Mouse (Mus musculus) kidney, embryonic 16.5 days (tissue): ENCODE data around the gene Ankrd55. TPM values are rescaled to one million over a fixed set of nuclear protein-coding genes. Genes with fewer than 3 reads are reported as not detected.
"Not testable (repeated sequence)": the region's sequence is repeated elsewhere in the genome, so short reads cannot be mapped to it uniquely, and the experiment has no call there.

Source experiments
- ATAC-seq: fragments of 200-750 bp; cut with Nextera tagmentation; 2 replicates; pipeline ENCODE4 v1.8.0; 2017; ENCODE audit warnings: moderate TSS enrichment; ENCODE audit not compliant: low FRiP score, low TSS enrichment
- H3K27ac ChIP-seq: fragments of 300-500 bp; sonication (generic); 2 replicates; pipeline ENCODE4 v1.5.1; 2014; ENCODE audit warnings: low read length
- H3K27me3 ChIP-seq: fragments of 300-500 bp; sonication (generic); 2 replicates; pipeline ENCODE4 v1.6.1; 2014; ENCODE audit warnings: low read length, control low read depth, mixed read lengths; ENCODE audit not compliant: insufficient read depth
- H3K36me3 ChIP-seq: fragments of 300-500 bp; sonication (generic); 2 replicates; pipeline ENCODE4 v1.6.1; 2014; ENCODE audit warnings: low read length, control low read depth, mixed read lengths; ENCODE audit not compliant: insufficient read depth
- H3K4me1 ChIP-seq: fragments of 300-500 bp; sonication (generic); 2 replicates; pipeline ENCODE4 v1.6.1; 2014; ENCODE audit warnings: low read length, control low read depth, mixed read lengths; ENCODE audit not compliant: insufficient read depth
- H3K4me2 ChIP-seq: fragments of 300-500 bp; sonication (generic); replicated peaks from 2 replicates; pipeline ENCODE4 v1.6.1; 2014; ENCODE audit warnings: low read depth, low read length
- H3K4me3 ChIP-seq: fragments of 300-500 bp; sonication (generic); 2 replicates; pipeline ENCODE4 v1.5.1; 2014; ENCODE audit warnings: mild to moderate bottlenecking, low read length
- H3K9ac ChIP-seq: fragments of 300-500 bp; sonication (generic); replicated peaks from 2 replicates; pipeline ENCODE4 v1.6.1; 2014; ENCODE audit warnings: low read length
- H3K9me3 ChIP-seq: fragments of 300-500 bp; sonication (generic); 2 replicates; pipeline ENCODE4 v1.6.1; 2016; ENCODE audit warnings: low read length, control low read depth
- WGBS: fragments of 180-500 bp; shearing (Covaris S2); extraction: QIAGEN DNeasy Blood & Tissue Kit; methylation state at CpG from one replicate; pipeline ENCODE4 v1.1.7; 2014; 5-methylcytosine and 5-hydroxymethylcytosine counted together
- polyA plus RNA-seq: library from polyadenylated mRNA; unstranded; fragments of >200 nt; fragmentation: Nextera tagmentation; extraction: Ambion mirVana; gene quantifications from 2 replicates; pipeline ENCODE4 v1.2.1, GENCODE M21; 2015

The Ankrd55 gene
- polyA plus RNA-seq, 1 experiment from 2014 or later: 0.27 TPM

DNA sequence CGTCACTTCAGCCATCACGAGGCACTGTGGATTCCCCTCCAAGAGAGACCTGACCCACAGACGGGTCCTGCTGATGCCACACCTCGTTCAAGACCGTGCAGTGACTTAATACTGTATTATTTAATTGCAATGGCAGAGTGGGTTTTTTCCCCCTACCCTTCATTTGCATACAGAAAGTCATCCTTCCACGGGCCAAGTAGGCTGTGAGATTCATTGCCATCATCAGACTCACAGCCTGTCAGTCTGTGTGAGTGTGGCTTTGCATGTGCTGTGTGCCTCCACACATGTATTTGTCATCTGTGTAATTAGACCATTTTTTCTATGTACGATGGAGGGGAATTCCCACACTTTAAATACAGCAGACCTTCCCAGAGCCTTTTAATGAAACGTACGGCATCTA lies 1.1 kb downstream of the Ankrd55 start:
- Histone ChIP-seq H3K9me3 (no peaks in the 10 kb centered on the region; the same call in 1 of the 2 replicates), H3K4me2 (no peak overlapping the region), H3K27me3 (no peaks in the 10 kb centered on the region), H3K9ac (no peak overlapping the region), H3K27ac (no peak overlapping the region), H3K4me3 (no peak overlapping the region), H3K4me1 (peaks cover 12% of the 10 kb centered on the region), H3K36me3 (no peaks in the 10 kb centered on the region)
- ATAC-seq: no peak
- 63% methylated on average over 9 of the region's 9 CpGs for WGBS

DNA sequence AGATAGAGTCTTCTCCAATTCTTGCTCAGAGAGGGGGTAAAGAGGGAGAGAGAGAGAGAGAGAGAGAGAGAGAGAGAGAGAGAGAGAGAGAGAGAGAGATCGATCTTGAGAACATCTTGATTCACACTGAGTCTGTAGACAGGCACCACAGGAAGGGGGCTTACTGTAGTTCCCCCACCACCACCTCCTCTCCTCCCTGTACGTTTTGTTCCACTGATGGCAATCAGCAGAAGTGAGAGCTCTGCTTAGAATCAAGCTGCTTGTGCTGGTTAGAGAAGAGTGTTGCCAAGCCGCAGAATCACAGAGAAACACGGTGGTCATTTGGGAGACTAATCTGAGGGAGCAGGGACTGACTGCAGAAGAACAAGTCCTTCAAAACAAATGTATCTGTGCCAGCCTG lies 1.7 kb downstream of the Ankrd55 start:
- H3K4me1 ChIP-seq: peaks cover 12% of the 10 kb centered on the region
- no peak overlapping the region for H3K4me3 ChIP-seq
- H3K4me2 ChIP-seq: no peak overlapping the region
- H3K27me3 ChIP-seq: no peaks in the 10 kb centered on the region
- H3K27ac ChIP-seq: no peak overlapping the region
- 59% methylated on average over 4 of the region's 4 CpGs for WGBS
- ATAC-seq: no peak
- H3K9me3 ChIP-seq: no peaks in the 10 kb centered on the region
- no peaks in the 10 kb centered on the region for H3K36me3 ChIP-seq
- H3K9ac ChIP-seq: no peak overlapping the region

DNA sequence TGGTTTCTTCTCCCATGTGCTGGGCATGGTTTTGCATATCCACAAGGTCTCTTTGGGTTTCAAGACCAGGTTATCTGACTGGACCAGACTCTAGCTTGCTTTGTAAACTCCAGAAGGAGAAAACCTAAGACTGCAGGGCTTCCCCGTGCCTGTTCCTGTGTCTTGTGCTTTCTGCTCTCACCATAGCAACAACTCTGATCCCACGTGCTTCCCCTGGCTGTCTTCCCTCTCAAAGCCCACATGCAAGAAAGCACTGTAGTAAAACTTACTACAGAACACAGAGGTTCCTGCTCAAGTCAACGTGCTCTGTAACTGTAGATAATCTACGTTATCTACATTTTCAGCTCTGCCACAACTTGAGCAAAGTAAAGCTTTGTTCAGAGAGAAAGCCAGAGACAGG lies 4.2 kb downstream of the Ankrd55 start:
- no peaks in the 10 kb centered on the region for H3K27me3 ChIP-seq
- H3K9ac ChIP-seq: no peak overlapping the region
- WGBS: 70% methylated on average over 4 of the region's 4 CpGs
- H3K27ac ChIP-seq: no peak overlapping the region
- no peak for ATAC-seq
- no peak overlapping the region for H3K4me3 ChIP-seq
- no peaks in the 10 kb centered on the region for H3K9me3 ChIP-seq
- no peaks in the 10 kb centered on the region for H3K36me3 ChIP-seq
- peaks cover 12% of the 10 kb centered on the region for H3K4me1 ChIP-seq
- H3K4me2 ChIP-seq: no peak overlapping the region

DNA sequence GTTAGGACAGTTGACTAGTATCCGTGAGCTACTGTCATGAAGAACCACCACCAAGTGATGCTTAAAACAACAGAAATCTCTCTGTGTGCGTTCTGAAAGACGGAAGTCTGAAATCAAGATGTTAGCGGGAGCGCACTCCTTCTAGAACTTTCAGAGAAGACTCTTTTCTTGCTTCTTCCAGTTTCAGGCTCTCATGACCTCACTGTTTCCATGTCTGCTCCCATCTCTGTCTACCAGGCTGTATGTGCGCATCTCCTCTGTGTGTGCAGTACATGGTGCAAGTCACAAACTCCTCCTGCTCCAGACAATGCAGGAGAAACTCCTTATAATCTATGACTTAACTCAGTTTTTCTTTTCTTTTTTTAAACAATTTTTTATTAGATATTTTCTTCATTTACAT lies 4.8 kb downstream of the Ankrd55 start:
- Histone ChIP-seq H3K4me1 (peaks cover 6% of the 10 kb centered on the region), H3K27ac (no peak overlapping the region), H3K9ac (no peak overlapping the region), H3K4me2 (no peak overlapping the region), H3K9me3 (no peaks in the 10 kb centered on the region), H3K36me3 (no peaks in the 10 kb centered on the region), H3K4me3 (no peak overlapping the region), H3K27me3 (no peaks in the 10 kb centered on the region)
- ATAC-seq: no peak
- 96% methylated on average over 6 of the region's 6 CpGs for WGBS

DNA sequence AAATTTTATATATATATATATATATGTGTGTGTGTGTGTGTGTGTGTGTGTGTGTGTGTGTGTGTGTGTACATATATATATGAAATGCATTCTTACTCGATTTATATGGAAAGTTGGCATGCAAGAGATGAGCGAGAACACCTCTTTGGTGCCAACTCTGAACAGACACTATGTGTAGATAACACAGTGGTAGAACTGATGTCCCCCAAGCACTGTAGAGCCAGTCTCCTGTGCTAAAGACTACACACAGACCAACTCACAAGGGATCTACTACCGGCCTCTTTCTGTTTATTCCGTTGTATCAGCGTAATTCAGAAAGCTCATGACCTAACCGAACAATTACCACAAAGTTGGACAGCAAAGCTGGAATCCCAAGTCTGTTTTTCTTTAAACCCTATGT lies 6.2 kb downstream of the Ankrd55 start:
- WGBS: 80% methylated on average over 6 of the region's 6 CpGs
- ATAC-seq: no peak
- H3K36me3 ChIP-seq: no peaks in the 10 kb centered on the region
- no peak overlapping the region for H3K27ac ChIP-seq
- H3K4me3 ChIP-seq: no peak overlapping the region
- no peak overlapping the region for H3K9ac ChIP-seq
- no peaks in the 10 kb centered on the region for H3K27me3 ChIP-seq
- no peaks in the 10 kb centered on the region for H3K9me3 ChIP-seq
- H3K4me2 ChIP-seq: no peak overlapping the region
- no peaks in the 10 kb centered on the region for H3K4me1 ChIP-seq

DNA sequence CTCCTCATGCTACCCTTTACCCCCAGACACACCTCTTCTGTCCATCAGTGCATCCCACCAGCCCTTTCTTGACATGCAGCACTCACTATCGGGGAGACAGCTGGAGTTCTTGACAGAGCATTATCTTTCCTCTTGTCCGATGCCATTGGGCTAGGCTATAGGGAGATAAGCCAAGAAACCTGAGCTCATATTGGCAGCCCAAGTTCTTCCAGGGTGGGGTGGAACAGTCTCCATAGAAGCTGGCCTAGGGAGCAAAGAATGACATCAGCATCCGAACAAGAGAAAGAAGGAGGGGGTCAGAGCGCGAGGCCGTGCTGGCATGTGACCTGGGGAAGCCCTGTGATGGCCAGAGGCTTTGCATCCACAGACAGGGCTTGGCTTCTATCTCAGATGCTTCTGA lies 9.5 kb downstream of the Ankrd55 start:
- 92% methylated on average over 6 of the region's 6 CpGs for WGBS

DNA sequence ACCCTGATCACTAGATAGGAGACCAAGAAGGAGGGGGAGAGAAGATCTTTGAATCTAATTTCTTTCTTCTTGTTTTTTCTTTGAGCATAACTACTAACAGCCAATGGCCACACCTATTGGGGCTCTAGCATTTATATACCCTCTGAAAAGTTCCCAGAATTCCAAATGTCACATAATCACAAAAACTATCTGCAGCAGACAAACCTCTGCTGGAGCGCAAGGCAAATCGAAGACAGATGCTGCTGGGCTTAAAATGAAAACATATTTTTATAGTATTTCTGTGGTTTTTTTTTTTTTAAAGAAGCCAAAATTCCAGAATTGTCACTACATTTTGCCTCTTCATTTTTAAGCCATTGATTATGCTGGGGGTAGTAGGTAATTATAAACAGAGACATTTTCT lies 15.2 kb downstream of the Ankrd55 start:
- no peaks in the 10 kb centered on the region for H3K4me1 ChIP-seq
- H3K9me3 ChIP-seq: 0 out of 2 replicates have a peak, but pooled peaks cover 3% of the 10 kb centered on the region
- H3K27me3 ChIP-seq: no peaks in the 10 kb centered on the region
- H3K9ac ChIP-seq: no peak overlapping the region
- 90% methylated on average over 2 of the region's 2 CpGs for WGBS
- no peak overlapping the region for H3K4me2 ChIP-seq
- no peak for ATAC-seq
- no peak overlapping the region for H3K4me3 ChIP-seq
- H3K27ac ChIP-seq: no peak overlapping the region
- H3K36me3 ChIP-seq: no peaks in the 10 kb centered on the region

More for the DNA sequence above, 9.5 kb downstream of the Ankrd55 start:
- H3K36me3 ChIP-seq: no peaks in the 10 kb centered on the region
- H3K4me3 ChIP-seq: no peak overlapping the region
- H3K9me3 ChIP-seq: no peaks in the 10 kb centered on the region
- H3K9ac ChIP-seq: no peak overlapping the region
- no peak overlapping the region for H3K4me2 ChIP-seq
- no peaks in the 10 kb centered on the region for H3K4me1 ChIP-seq
- no peaks in the 10 kb centered on the region for H3K27me3 ChIP-seq
- H3K27ac ChIP-seq: no peak overlapping the region
- ATAC-seq: no peak

DNA sequence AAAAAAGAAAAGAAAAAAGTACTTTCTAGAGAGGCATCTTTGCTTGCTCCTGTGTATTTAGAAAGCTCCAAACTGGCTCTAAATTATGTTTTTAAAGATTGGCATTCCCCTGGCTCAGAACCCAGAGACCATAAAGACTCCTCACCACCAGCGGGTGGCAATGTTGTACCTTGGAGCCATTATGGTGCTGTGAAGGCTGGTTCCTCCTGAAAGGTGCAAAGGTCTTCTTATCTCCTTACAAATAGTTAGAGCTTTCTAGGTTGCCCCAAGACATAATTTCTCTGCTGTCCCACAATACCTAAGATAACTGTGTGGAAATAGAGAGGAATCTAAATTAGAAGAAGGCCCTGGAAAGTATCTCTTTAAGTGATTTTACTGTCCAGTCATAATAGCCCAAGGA lies 20.4 kb downstream of the Ankrd55 start:
- Histone ChIP-seq H3K27ac (no peak overlapping the region), H3K9ac (no peak overlapping the region), H3K9me3 (0 out of 2 replicates have a peak, but pooled peaks cover 3% of the 10 kb centered on the region), H3K36me3 (no peaks in the 10 kb centered on the region), H3K4me3 (no peak overlapping the region), H3K4me1 (peaks cover 5% of the 10 kb centered on the region; the same call in 1 of the 2 replicates), H3K4me2 (no peak overlapping the region), H3K27me3 (no peaks in the 10 kb centered on the region)
- WGBS: 21% methylated on average over 1 of the region's 1 CpGs
- ATAC-seq: no peak

DNA sequence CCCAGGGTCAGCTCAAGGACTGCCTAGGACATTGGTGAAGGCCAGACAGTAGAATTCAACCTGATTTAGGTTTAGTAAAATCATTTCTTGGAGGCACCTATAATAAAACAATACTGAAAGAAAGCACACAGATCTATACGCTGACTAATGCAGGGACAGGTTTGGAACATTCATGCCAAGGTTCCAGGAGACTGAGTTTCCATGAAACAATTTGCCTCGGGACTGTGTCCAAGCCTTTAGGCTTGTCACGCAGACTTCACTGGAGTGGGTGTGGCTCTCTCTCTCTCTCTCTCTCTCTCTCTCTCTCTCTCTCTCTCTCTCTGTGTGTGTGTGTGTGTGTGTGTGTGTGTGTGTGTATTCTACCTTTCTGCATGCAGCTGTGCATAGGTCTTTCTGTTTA lies 23.4 kb downstream of the Ankrd55 start:
- H3K9me3 ChIP-seq, H3K27ac ChIP-seq, H3K4me2 ChIP-seq, ATAC-seq, H3K27me3 ChIP-seq, H3K4me1 ChIP-seq, H3K4me3 ChIP-seq, H3K36me3 ChIP-seq, H3K9ac ChIP-seq: not testable (repeated sequence)
- 54% methylated on average over 3 of the region's 3 CpGs for WGBS

DNA sequence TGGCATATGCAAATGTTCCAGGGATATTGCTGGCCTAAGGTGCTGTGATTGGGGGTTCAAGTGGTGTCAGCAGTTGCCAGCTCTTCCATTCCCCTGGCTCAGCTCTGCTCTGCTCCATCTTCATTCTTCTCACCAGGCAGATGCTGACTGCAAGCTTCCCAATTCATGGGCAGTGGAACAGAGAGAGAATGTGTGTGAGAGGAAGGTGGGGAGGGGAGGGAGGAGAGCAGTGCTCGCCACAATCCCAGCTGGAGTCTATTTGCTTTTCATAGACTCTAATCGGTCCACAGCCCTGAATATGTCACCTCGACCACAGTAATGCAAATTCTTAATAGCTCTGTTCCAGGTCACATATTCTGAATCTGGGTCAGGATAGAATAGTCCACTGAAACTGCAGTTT lies 27.2 kb downstream of the Ankrd55 start:
- Histone ChIP-seq H3K4me1 (peaks cover 5% of the 10 kb centered on the region; the same call in 1 of the 2 replicates), H3K27me3 (no peaks in the 10 kb centered on the region), H3K9ac (no peak overlapping the region), H3K4me2 (no peak overlapping the region), H3K27ac (no peak overlapping the region), H3K36me3 (no peaks in the 10 kb centered on the region), H3K9me3 (no peaks in the 10 kb centered on the region), H3K4me3 (no peak overlapping the region)
- ATAC-seq: no peak
- WGBS: 33% methylated on average over 3 of the region's 3 CpGs
